Mouse (Mus musculus) cortical plate, adult 2 months (tissue): ENCODE measurements around the gene Loxl3.

Experiments
- CTCF ChIP-seq: fragments of 200-500 bp; IDR thresholded peaks from 2 replicates; pipeline ENCODE4 v1.5.1; 2011; ENCODE audit warnings: mild to moderate bottlenecking, control low read depth, low read length; ENCODE audit not compliant: insufficient read depth; ENCODE audit errors: extremely low read depth
- POLR2A ChIP-seq: fragments of 200-500 bp; IDR thresholded peaks from 2 replicates; pipeline ENCODE4 v1.6.1; 2011; ENCODE audit warnings: mild to moderate bottlenecking, low read length, control low read depth; ENCODE audit not compliant: insufficient read depth; ENCODE audit errors: extremely low read depth

- TF ChIP-seq CTCF (no peak), POLR2A (no peak)
These were observed 24.0 kb upstream of the Loxl3 start for GRCm38 (mm10) chr6:83010010-83010409.
